Mouse (Mus musculus) thymus, postnatal 25 days (tissue): ENCODE results near the gene Mns1.

Source experiments
- DNase-seq: peaks from one replicate; pipeline ENCODE4 v3.0.0; 2022

Gene Mns1

GRCm38 (mm10) chr9:72477306-72477705 lies 39.5 kb downstream of the Mns1 start:
- DNase-seq, result no peak

GRCm38 (mm10) chr9:72479276-72479675 lies 41.5 kb downstream of the Mns1 start:
- peak; percentile 48 for DNase-seq

- DNase-seq, result no peak
Observed at GRCm38 (mm10) chr9:72488523-72488922, 50.7 kb downstream of the Mns1 start.

GRCm38 (mm10) chr9:72489131-72489530 lies 51.3 kb downstream of the Mns1 start:
- no peak for DNase-seq

- peak; percentile 91 for DNase-seq
Observed at GRCm38 (mm10) chr9:72491559-72492193, 53.9 kb downstream of the Mns1 start.

- DNase-seq, result no peak
Observed at GRCm38 (mm10) chr9:72492194-72492565, 54.4 kb downstream of the Mns1 start, which contains the start of gene Tex9. TSS of gene Tex9 (minus strand) at chr9:72492212.

GRCm38 (mm10) chr9:72493465-72493864 lies 55.7 kb downstream of the Mns1 start:
- peak; percentile 56 for DNase-seq

- no peak for DNase-seq
Observed at GRCm38 (mm10) chr9:72493984-72494685, 56.3 kb downstream of the Mns1 start.

- DNase-seq, result no peak
Observed at GRCm38 (mm10) chr9:72496691-72497090, 58.9 kb downstream of the Mns1 start.

GRCm38 (mm10) chr9:72497171-72497570 lies 59.4 kb downstream of the Mns1 start:
- no peak for DNase-seq
